Mouse (Mus musculus): ENCODE measurements around the gene Sh3rf1.

DNA sequence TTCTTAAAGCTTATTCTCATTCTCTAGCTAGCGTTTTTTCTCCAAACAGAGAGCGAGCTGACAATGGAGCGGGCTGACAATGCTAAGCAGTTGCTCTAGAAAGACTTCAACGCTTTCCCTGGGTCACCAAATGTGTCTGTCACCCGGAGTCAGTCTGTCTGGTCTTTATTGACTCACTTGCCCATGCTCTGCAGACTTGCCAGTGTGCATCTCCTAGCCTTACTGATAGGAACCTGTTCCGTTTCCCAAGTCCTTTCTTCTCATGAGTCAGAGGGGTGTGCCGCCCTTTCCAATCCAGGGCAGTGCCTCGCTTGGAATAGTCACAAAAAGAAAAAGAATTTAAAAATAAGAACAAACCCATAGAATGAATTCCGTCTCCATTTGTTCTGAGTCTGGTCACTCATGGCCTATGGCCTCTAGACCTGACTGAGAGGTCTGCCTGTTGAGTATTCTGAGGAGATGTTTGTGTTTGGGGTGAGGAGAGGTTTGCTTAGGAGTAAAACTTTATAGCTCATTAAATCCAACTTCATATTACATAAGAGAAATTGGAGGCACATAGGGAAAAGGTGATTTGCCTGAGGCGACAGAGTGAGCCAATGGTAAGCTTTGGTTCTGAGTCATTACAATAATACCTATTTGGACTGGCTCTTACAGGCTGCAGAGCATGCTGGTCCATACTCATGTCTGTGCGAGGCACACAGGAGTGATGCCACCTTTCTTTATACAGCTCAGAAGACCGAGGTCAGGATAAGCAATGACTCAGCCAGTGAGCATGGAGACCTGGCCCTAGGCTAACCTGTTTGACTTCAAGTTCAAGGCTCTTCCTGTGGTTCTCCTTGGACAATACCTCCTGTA, 118.1 kb downstream of the Sh3rf1 start:
- TF ChIP-seq POLR2A (IDR thresholded peaks at IDR 0.05; ENCODE audit: borderline replicate concordance, extremely low read depth, low read depth, low read length) (no peak), CTCF (IDR thresholded peaks at IDR 0.05; ENCODE audit: insufficient read depth, low read length) (no peak)

Data from lung, adult 2 months (tissue).